Mouse (Mus musculus) forebrain, embryonic 13.5 days (tissue): Measurements from ENCODE around the gene Stpg1. TPM values are rescaled to one million over a fixed set of nuclear protein-coding genes. Genes with fewer than 3 reads are reported as not detected.

Source experiments
- ATAC-seq: fragments of 200-750 bp; cut with Nextera tagmentation; 2 replicates; pipeline ENCODE4 v1.8.0; 2017
- H3K27ac ChIP-seq: fragments of 300-500 bp; sonication (generic); 2 replicates; pipeline ENCODE4 v1.5.1; 2015; ENCODE audit warnings: inconsistent platforms, mild to moderate bottlenecking, moderate library complexity
- H3K27me3 ChIP-seq: fragments of 300-500 bp; sonication (generic); 2 replicates; pipeline ENCODE4 v1.6.1; 2015; ENCODE audit warnings: mild to moderate bottlenecking, inconsistent platforms
- H3K36me3 ChIP-seq: fragments of 300-500 bp; sonication (generic); 2 replicates; pipeline ENCODE4 v1.6.1; 2015; ENCODE audit warnings: mild to moderate bottlenecking, inconsistent platforms; ENCODE audit not compliant: poor library complexity, severe bottlenecking
- H3K4me1 ChIP-seq: fragments of 300-500 bp; sonication (generic); 2 replicates; pipeline ENCODE4 v1.6.1; 2015; ENCODE audit warnings: inconsistent platforms
- H3K4me2 ChIP-seq: fragments of 300-500 bp; sonication (generic); 2 replicates; pipeline ENCODE4 v1.6.1; 2015; ENCODE audit warnings: inconsistent platforms, mild to moderate bottlenecking, moderate library complexity
- H3K4me3 ChIP-seq: fragments of 300-500 bp; sonication (generic); 2 replicates; pipeline ENCODE4 v1.5.1; 2015; ENCODE audit warnings: mild to moderate bottlenecking, inconsistent platforms
- H3K9ac ChIP-seq: fragments of 300-500 bp; sonication (generic); 2 replicates; pipeline ENCODE4 v1.6.1; 2015; ENCODE audit warnings: mild to moderate bottlenecking, inconsistent platforms
- H3K9me3 ChIP-seq: fragments of 300-500 bp; sonication (generic); replicated peaks from 2 replicates; pipeline ENCODE4 v1.6.1; 2016; ENCODE audit warnings: inconsistent platforms
- WGBS: fragments of 180-500 bp; shearing (Covaris S2); methylation state at CpG from one replicate; pipeline ENCODE4 v1.1.7; 2015; 5-methylcytosine and 5-hydroxymethylcytosine counted together
- polyA plus RNA-seq: library from polyadenylated mRNA; unstranded; fragments of >200 nt; fragmentation: Nextera tagmentation; extraction: Ambion mirVana; gene quantifications from 2 replicates; pipeline ENCODE4 v1.2.1, GENCODE M21; 2015

Gene Stpg1
- polyA plus RNA-seq, 1 experiment from 2014 or later, result 0.25 TPM

GRCm38 (mm10) chr4:135535021-135535420, 40.4 kb downstream of the Stpg1 start:
- no peak for ATAC-seq

GRCm38 (mm10) chr4:135539056-135539455, 44.5 kb downstream of the Stpg1 start:
- Histone ChIP-seq H3K4me2 (no peak overlapping the region), H3K9me3 (no peaks in the 10 kb centered on the region), H3K9ac (no peak overlapping the region), H3K4me3 (no peak overlapping the region), H3K27ac (no peak overlapping the region), H3K36me3 (no peaks in the 10 kb centered on the region), H3K4me1 (peaks cover 3% of the 10 kb centered on the region; the same call in 1 of the 2 replicates), H3K27me3 (0 out of 2 replicates have a peak, but pooled peaks cover 1% of the 10 kb centered on the region)
- 88% methylated on average over 12 of the region's 12 CpGs for WGBS
- no peak for ATAC-seq

More at GRCm38 (mm10) chr4:135535021-135535420, 40.4 kb downstream of the Stpg1 start:
- Histone ChIP-seq H3K36me3 (no peaks in the 10 kb centered on the region), H3K27ac (no peak overlapping the region), H3K4me2 (no peak overlapping the region), H3K27me3 (no peaks in the 10 kb centered on the region), H3K9ac (no peak overlapping the region), H3K4me1 (peaks cover 3% of the 10 kb centered on the region; the same call in 1 of the 2 replicates), H3K4me3 (no peak overlapping the region), H3K9me3 (peaks cover 6% of the 10 kb centered on the region; the same call in 1 of the 2 replicates)
- WGBS, result 95% methylated on average over 3 of the region's 3 CpGs

- 0 out of 2 replicates have a peak, but pooled peaks cover 3% of the 10 kb centered on the region for H3K27me3 ChIP-seq
- H3K4me2 ChIP-seq, result no peak overlapping the region
- no peak overlapping the region for H3K27ac ChIP-seq
- 60% methylated on average over 9 of the region's 9 CpGs for WGBS
- H3K9me3 ChIP-seq, result no peaks in the 10 kb centered on the region
- H3K36me3 ChIP-seq, result no peaks in the 10 kb centered on the region
- peaks cover 10% of the 10 kb centered on the region for H3K4me1 ChIP-seq
- no peak for ATAC-seq
- H3K4me3 ChIP-seq, result no peak overlapping the region
- no peak overlapping the region for H3K9ac ChIP-seq
Measured at GRCm38 (mm10) chr4:135540057-135540456, 45.5 kb downstream of the Stpg1 start.

- Histone ChIP-seq H3K4me3 (no peak overlapping the region), H3K9ac (no peak overlapping the region), H3K4me2 (no peak overlapping the region), H3K27ac (no peak overlapping the region), H3K9me3 (no peaks in the 10 kb centered on the region), H3K36me3 (no peaks in the 10 kb centered on the region), H3K27me3 (0 out of 2 replicates have a peak, but pooled peaks cover 3% of the 10 kb centered on the region), H3K4me1 (peaks cover 42% of the 10 kb centered on the region)
- ATAC-seq, result no peak
- WGBS, result 85% methylated on average over 2 of the region's 2 CpGs
Measured at GRCm38 (mm10) chr4:135544284-135544683, 49.7 kb downstream of the Stpg1 start.

- ATAC-seq, result no peak
- Histone ChIP-seq H3K4me3 (no peak overlapping the region), H3K27me3 (0 out of 2 replicates have a peak, but pooled peaks cover 3% of the 10 kb centered on the region), H3K4me1 (peaks cover 41% of the 10 kb centered on the region), H3K9me3 (no peaks in the 10 kb centered on the region), H3K36me3 (no peaks in the 10 kb centered on the region), H3K9ac (no peak overlapping the region), H3K4me2 (peak overlapping the region; percentile 2; the same call in 1 of the 2 replicates), H3K27ac (no peak overlapping the region)
- WGBS, result 28% methylated on average over 8 of the region's 8 CpGs
Measured at GRCm38 (mm10) chr4:135545080-135545511, 50.5 kb downstream of the Stpg1 start.

GRCm38 (mm10) chr4:135546008-135546407, 51.4 kb downstream of the Stpg1 start:
- no peak for ATAC-seq

GRCm38 (mm10) chr4:135546793-135547192, 52.2 kb downstream of the Stpg1 start:
- Histone ChIP-seq H3K9ac (no peak overlapping the region), H3K4me3 (no peak overlapping the region), H3K36me3 (no peaks in the 10 kb centered on the region), H3K27ac (no peak overlapping the region), H3K4me1 (peaks cover 44% of the 10 kb centered on the region), H3K9me3 (no peaks in the 10 kb centered on the region), H3K27me3 (0 out of 2 replicates have a peak, but pooled peaks cover 3% of the 10 kb centered on the region), H3K4me2 (no peak overlapping the region)
- ATAC-seq, result no peak
- WGBS, result 72% methylated on average over 4 of the region's 4 CpGs

More at GRCm38 (mm10) chr4:135546008-135546407, 51.4 kb downstream of the Stpg1 start:
- H3K27ac ChIP-seq, result no peak overlapping the region
- no peaks in the 10 kb centered on the region for H3K36me3 ChIP-seq
- H3K4me3 ChIP-seq, result no peak overlapping the region
- H3K9ac ChIP-seq, result no peak overlapping the region
- H3K9me3 ChIP-seq, result no peaks in the 10 kb centered on the region
- H3K27me3 ChIP-seq, result 0 out of 2 replicates have a peak, but pooled peaks cover 3% of the 10 kb centered on the region
- WGBS, result 88% methylated on average over 7 of the region's 7 CpGs
- H3K4me2 ChIP-seq, result no peak overlapping the region
- peaks cover 41% of the 10 kb centered on the region for H3K4me1 ChIP-seq

GRCm38 (mm10) chr4:135547551-135547950, 53.0 kb downstream of the Stpg1 start:
- no peak overlapping the region for H3K27ac ChIP-seq
- 0 out of 2 replicates have a peak, but pooled peaks cover 3% of the 10 kb centered on the region for H3K27me3 ChIP-seq
- WGBS, result 55% methylated on average over 14 of the region's 14 CpGs
- no peak for ATAC-seq
- H3K4me1 ChIP-seq, result peaks cover 49% of the 10 kb centered on the region
- no peak overlapping the region for H3K4me2 ChIP-seq
- H3K9ac ChIP-seq, result no peak overlapping the region
- no peaks in the 10 kb centered on the region for H3K9me3 ChIP-seq
- H3K4me3 ChIP-seq, result no peak overlapping the region
- no peaks in the 10 kb centered on the region for H3K36me3 ChIP-seq

- ATAC-seq, result no peak
- Histone ChIP-seq H3K4me3 (no peak overlapping the region), H3K27me3 (0 out of 2 replicates have a peak, but pooled peaks cover 3% of the 10 kb centered on the region), H3K4me1 (peaks cover 53% of the 10 kb centered on the region), H3K36me3 (no peaks in the 10 kb centered on the region), H3K9ac (no peak overlapping the region), H3K27ac (no peak overlapping the region), H3K4me2 (no peak overlapping the region), H3K9me3 (no peaks in the 10 kb centered on the region)
- WGBS, result 15% methylated on average over 7 of the region's 7 CpGs
Measured at GRCm38 (mm10) chr4:135548108-135548507, 53.5 kb downstream of the Stpg1 start.

- WGBS, result 31% methylated on average over 9 of the region's 9 CpGs
- H3K9me3 ChIP-seq, result no peaks in the 10 kb centered on the region
Measured at GRCm38 (mm10) chr4:135548521-135549077, 54.0 kb downstream of the Stpg1 start.

GRCm38 (mm10) chr4:135549323-135549722, 54.7 kb downstream of the Stpg1 start:
- Histone ChIP-seq H3K4me1 (peaks cover 56% of the 10 kb centered on the region), H3K9me3 (no peaks in the 10 kb centered on the region), H3K36me3 (no peaks in the 10 kb centered on the region), H3K4me3 (no peak overlapping the region), H3K4me2 (no peak overlapping the region), H3K9ac (no peak overlapping the region), H3K27me3 (no peaks in the 10 kb centered on the region), H3K27ac (no peak overlapping the region)
- WGBS, result 75% methylated on average over 6 of the region's 6 CpGs
- no peak for ATAC-seq

More at GRCm38 (mm10) chr4:135548521-135549077, 54.0 kb downstream of the Stpg1 start:
- Histone ChIP-seq H3K27ac (no peak overlapping the region), H3K27me3 (0 out of 2 replicates have a peak, but pooled peaks cover 3% of the 10 kb centered on the region), H3K4me2 (no peak overlapping the region), H3K4me3 (no peak overlapping the region), H3K9ac (no peak overlapping the region), H3K4me1 (peaks cover 56% of the 10 kb centered on the region), H3K36me3 (no peaks in the 10 kb centered on the region)
- ATAC-seq, result no peak

GRCm38 (mm10) chr4:135563794-135564193, 69.2 kb downstream of the Stpg1 start:
- WGBS, result 65% methylated on average over 2 of the region's 2 CpGs
- Histone ChIP-seq H3K27me3 (peaks cover 9% of the 10 kb centered on the region), H3K9me3 (no peaks in the 10 kb centered on the region), H3K4me2 (no peak overlapping the region), H3K36me3 (no peaks in the 10 kb centered on the region), H3K27ac (no peak overlapping the region), H3K4me1 (peaks cover 35% of the 10 kb centered on the region), H3K9ac (no peak overlapping the region), H3K4me3 (no peak overlapping the region)
- ATAC-seq, result no peak
